Mouse (Mus musculus) midbrain, embryonic 16.5 days (tissue): ENCODE measurements around the gene 4931422A03Rik. TPM values are rescaled to one million over a fixed set of nuclear protein-coding genes. Genes with fewer than 3 reads are reported as not detected.
"Not testable (repeated sequence)": the region's sequence is repeated elsewhere in the genome, so short reads cannot be mapped to it uniquely, and the experiment has no call there.

ENCODE experiments used
- ATAC-seq: fragments of 200-750 bp; cut with Nextera tagmentation; 2 replicates; pipeline ENCODE4 v1.8.0; 2017; ENCODE audit warnings: moderate TSS enrichment
- H3K27ac ChIP-seq: fragments of 300-500 bp; sonication (generic); 2 replicates; pipeline ENCODE4 v1.5.1; 2014; ENCODE audit warnings: mild to moderate bottlenecking, low read length, mixed read lengths
- H3K27me3 ChIP-seq: fragments of 300-500 bp; sonication (generic); 2 replicates; pipeline ENCODE4 v1.6.1; 2014; ENCODE audit warnings: low read depth, low read length, mixed read lengths; ENCODE audit not compliant: control insufficient read depth, insufficient read depth
- H3K36me3 ChIP-seq: fragments of 300-500 bp; sonication (generic); 2 replicates; pipeline ENCODE4 v1.6.1; 2014; ENCODE audit warnings: mild to moderate bottlenecking, low read length, moderate library complexity, mixed read lengths; ENCODE audit not compliant: control insufficient read depth, insufficient read depth
- H3K4me1 ChIP-seq: fragments of 300-500 bp; sonication (generic); 2 replicates; pipeline ENCODE4 v1.6.1; 2014; ENCODE audit warnings: mild to moderate bottlenecking, low read length, mixed read lengths; ENCODE audit not compliant: control insufficient read depth, insufficient read depth
- H3K4me2 ChIP-seq: fragments of 300-500 bp; sonication (generic); 2 replicates; pipeline ENCODE4 v1.6.1; 2014; ENCODE audit warnings: mild to moderate bottlenecking, low read length, mixed read lengths
- H3K4me3 ChIP-seq: fragments of 300-500 bp; sonication (generic); 2 replicates; pipeline ENCODE4 v1.5.1; 2014; ENCODE audit warnings: low read depth, mild to moderate bottlenecking, low read length, moderate library complexity, mixed read lengths
- H3K9ac ChIP-seq: fragments of 300-500 bp; sonication (generic); 2 replicates; pipeline ENCODE4 v1.6.1; 2014; ENCODE audit warnings: low read depth, low read length, mixed read lengths
- H3K9me3 ChIP-seq: fragments of 300-500 bp; sonication (generic); replicated peaks from 2 replicates; pipeline ENCODE4 v1.6.1; 2014; ENCODE audit warnings: mild to moderate bottlenecking, low read length, mixed read lengths; ENCODE audit not compliant: control insufficient read depth, poor library complexity, severe bottlenecking
- WGBS: fragments of 180-500 bp; shearing (Covaris S2); extraction: QIAGEN DNeasy Blood & Tissue Kit; methylation state at CpG from one replicate; pipeline ENCODE4 v1.1.7; 2014; 5-methylcytosine and 5-hydroxymethylcytosine counted together
- polyA plus RNA-seq: library from polyadenylated mRNA; unstranded; fragments of >200 nt; fragmentation: Nextera tagmentation; extraction: Ambion mirVana; gene quantifications from 2 replicates; pipeline ENCODE4 v1.2.1, GENCODE M21; 2015

The 4931422A03Rik gene
- polyA plus RNA-seq: 2.3 and 2.9 TPM in 2 replicates

GRCm38 (mm10) chr2:104028139-104028723, at the start of gene 4931422A03Rik:
Gene 4931422A03Rik, minus strand, starts transcription at chr2:104028361.
- peak within 1 kb of the TSS; percentile 87 for H3K4me3 ChIP-seq
- no peaks in the 10 kb centered on the region for H3K27me3 ChIP-seq
- peaks cover 26% of the 10 kb centered on the region for H3K4me1 ChIP-seq
- H3K9me3 ChIP-seq: no peaks in the 10 kb centered on the region
- peak within 1 kb of the TSS; percentile 98 for H3K9ac ChIP-seq
- WGBS: under 1% methylated on average over 32 of the region's 32 CpGs
- ATAC-seq: peak; percentile 77
- H3K36me3 ChIP-seq: 0 out of 2 replicates have a peak, but pooled peaks cover 2% of the 10 kb centered on the region
- H3K4me2 ChIP-seq: peak within 1 kb of the TSS; percentile 76
- peak within 1 kb of the TSS; percentile 64 for H3K27ac ChIP-seq

GRCm38 (mm10) chr2:104069704-104070185, 41.6 kb upstream of the 4931422A03Rik start, which contains the start of gene Cd59b:
Gene Cd59b, plus strand, starts transcription at chr2:104069849.
- 6% methylated on average over 13 of the region's 13 CpGs for WGBS

GRCm38 (mm10) chr2:104068450-104068849, 40.3 kb upstream of the 4931422A03Rik start, which contains the start of gene Gm10799:
Gene Gm10799, minus strand, starts transcription at chr2:104068550.
- H3K36me3 ChIP-seq, H3K4me2 ChIP-seq, H3K9me3 ChIP-seq, H3K4me3 ChIP-seq, H3K9ac ChIP-seq, H3K27ac ChIP-seq, H3K4me1 ChIP-seq, ATAC-seq, H3K27me3 ChIP-seq: not testable (repeated sequence)
- 82% methylated on average over 7 of the region's 7 CpGs for WGBS

More at GRCm38 (mm10) chr2:104069704-104070185, 41.6 kb upstream of the 4931422A03Rik start, which contains the start of gene Cd59b:
- Histone ChIP-seq H3K9ac (peak within 1 kb of the TSS; percentile 56), H3K27ac (no peak within 1 kb of the TSS), H3K4me2 (peak within 1 kb of the TSS; percentile 55), H3K9me3 (no peaks in the 10 kb centered on the region), H3K4me3 (peak within 1 kb of the TSS; percentile 29), H3K4me1 (0 out of 2 replicates have a peak, but pooled peaks cover 7% of the 10 kb centered on the region), H3K36me3 (no peaks in the 10 kb centered on the region), H3K27me3 (no peaks in the 10 kb centered on the region)
- ATAC-seq: peak; percentile 86

- H3K9ac ChIP-seq, H3K4me3 ChIP-seq, H3K27me3 ChIP-seq, H3K9me3 ChIP-seq, H3K36me3 ChIP-seq, H3K4me2 ChIP-seq, H3K4me1 ChIP-seq, H3K27ac ChIP-seq, ATAC-seq: not testable (repeated sequence)
- 94% methylated on average over 5 of the region's 6 CpGs for WGBS
Observed at GRCm38 (mm10) chr2:104065526-104065925, 37.4 kb upstream of the 4931422A03Rik start, which contains the start of gene Gm10912. Gene Gm10912, plus strand, starts transcription at chr2:104065826.

- Histone ChIP-seq H3K4me3 (no peak overlapping the region), H3K4me1 (no peaks in the 10 kb centered on the region), H3K27ac (no peak overlapping the region), H3K27me3 (no peaks in the 10 kb centered on the region), H3K36me3 (peaks cover 10% of the 10 kb centered on the region; the same call in 1 of the 2 replicates), H3K4me2 (no peak overlapping the region), H3K9ac (no peak overlapping the region), H3K9me3 (no peaks in the 10 kb centered on the region)
- no peak for ATAC-seq
- 96% methylated on average over 2 of the region's 2 CpGs for WGBS
Observed at GRCm38 (mm10) chr2:104064152-104064551, 36.0 kb upstream of the 4931422A03Rik start.

- Histone ChIP-seq H3K9ac (no peak overlapping the region), H3K27ac (no peak overlapping the region), H3K4me3 (no peak overlapping the region), H3K9me3 (no peaks in the 10 kb centered on the region), H3K36me3 (peaks cover 10% of the 10 kb centered on the region; the same call in 1 of the 2 replicates), H3K4me2 (no peak overlapping the region), H3K4me1 (no peaks in the 10 kb centered on the region), H3K27me3 (no peaks in the 10 kb centered on the region)
- ATAC-seq: no peak
Observed at GRCm38 (mm10) chr2:104062665-104063064, 34.5 kb upstream of the 4931422A03Rik start.

- Histone ChIP-seq H3K9ac (no peak overlapping the region), H3K9me3 (no peaks in the 10 kb centered on the region), H3K4me3 (no peak overlapping the region), H3K27me3 (no peaks in the 10 kb centered on the region), H3K4me1 (no peaks in the 10 kb centered on the region), H3K36me3 (peaks cover 10% of the 10 kb centered on the region; the same call in 1 of the 2 replicates), H3K27ac (no peak overlapping the region), H3K4me2 (no peak overlapping the region)
- WGBS: 97% methylated on average over 6 of the region's 6 CpGs
- no peak for ATAC-seq
Observed at GRCm38 (mm10) chr2:104060996-104061395, 32.8 kb upstream of the 4931422A03Rik start.

- Histone ChIP-seq H3K4me3 (no peak overlapping the region), H3K27ac (no peak overlapping the region), H3K9ac (no peak overlapping the region), H3K36me3 (peaks cover 14% of the 10 kb centered on the region; the same call in 1 of the 2 replicates), H3K27me3 (no peaks in the 10 kb centered on the region), H3K4me2 (no peak overlapping the region), H3K9me3 (no peaks in the 10 kb centered on the region), H3K4me1 (no peaks in the 10 kb centered on the region)
- 88% methylated on average over 10 of the region's 10 CpGs for WGBS
- ATAC-seq: no peak
Observed at GRCm38 (mm10) chr2:104059786-104060185, 31.6 kb upstream of the 4931422A03Rik start.

- ATAC-seq: no peak
- Histone ChIP-seq H3K9ac (no peak overlapping the region), H3K27ac (no peak overlapping the region), H3K27me3 (no peaks in the 10 kb centered on the region), H3K4me2 (no peak overlapping the region), H3K9me3 (no peaks in the 10 kb centered on the region), H3K36me3 (peaks cover 19% of the 10 kb centered on the region), H3K4me3 (no peak overlapping the region), H3K4me1 (no peaks in the 10 kb centered on the region)
- WGBS: 89% methylated on average over 4 of the region's 4 CpGs
Observed at GRCm38 (mm10) chr2:104058954-104059353, 30.8 kb upstream of the 4931422A03Rik start.
